Mouse (Mus musculus) G1E (cell line): ENCODE results near the gene Psors1c2. TPM values are rescaled to one million over a fixed set of nuclear protein-coding genes. Genes with fewer than 3 reads are reported as not detected.

ENCODE experiments used
- ATAC-seq: 2 replicates; pipeline ENCODE4 v1.8.0; 2016; ENCODE audit warnings: mild to moderate bottlenecking; ENCODE audit not compliant: insufficient number of reproducible peaks, poor library complexity, low FRiP score, severe bottlenecking; ENCODE audit errors: extremely low read depth
- DNase-seq: peaks from one replicate; pipeline ENCODE4 v3.0.0; 2012; ENCODE audit warnings: low spot score
- H3K27me3 ChIP-seq: 2 replicates; pipeline ENCODE4 v1.6.1; 2012; ENCODE audit warnings: mild to moderate bottlenecking, low read length, inconsistent platforms; ENCODE audit not compliant: insufficient read depth
- H3K36me3 ChIP-seq: replicated peaks from 2 replicates; pipeline ENCODE3; 2012; ENCODE audit warnings: mild to moderate bottlenecking, inconsistent platforms
- H3K4me1 ChIP-seq: 2 replicates; pipeline ENCODE4 v1.6.1; 2012; ENCODE audit warnings: low read depth, low read length, inconsistent platforms, mixed read lengths; ENCODE audit not compliant: insufficient read depth
- H3K4me3 ChIP-seq: 2 replicates; pipeline ENCODE4 v1.5.1; 2012; ENCODE audit warnings: low read depth, mild to moderate bottlenecking, inconsistent platforms, low read length, moderate library complexity, mixed read lengths
- H3K9me3 ChIP-seq: replicated peaks from 2 replicates; pipeline ENCODE4 v1.6.1; 2012; ENCODE audit warnings: inconsistent platforms
- CTCF ChIP-seq: IDR thresholded peaks from 2 replicates; pipeline ENCODE4 v1.5.1; 2012; ENCODE audit warnings: low read depth, low read length, inconsistent platforms, mixed read lengths
- POLR2AphosphoS5 ChIP-seq: IDR thresholded peaks from 2 replicates; pipeline ENCODE4 v1.6.1; 2012; ENCODE audit warnings: low read depth, low read length, inconsistent platforms; ENCODE audit not compliant: insufficient replicate concordance
- TAL1 ChIP-seq: conservative IDR thresholded peaks from 2 replicates; pipeline ENCODE4 v1.6.1; 2012; ENCODE audit warnings: low read depth, low read length, inconsistent platforms, mixed read lengths
- polyA plus RNA-seq: library from polyadenylated mRNA; stranded (reverse); fragments of >175 nt; gene quantifications from 2 replicates; pipeline ENCODE4 v1.2.3, GENCODE M21; 2012
- total RNA-seq, 2 experiments: library from RNA; stranded (forward) in 1 of 2; stranded (reverse) in 1 of 2; fragments of 200-1000 nt in 1 of 2; fragments of >200 nt in 1 of 2; fragmentation: Nextera tagmentation in 1 of 2; gene quantifications; 2 replicates each; pipeline ENCODE4 v1.2.3; 2014 to 2017

Gene Psors1c2
- total and polyA plus RNA-seq, 3 experiments = 0.22 to 1.1 TPM; not detected in 1

GRCm38 (mm10) chr17:35582900-35583299 lies 49.9 kb downstream of the Psors1c2 start:
- Histone ChIP-seq H3K4me3 (no peak overlapping the region), H3K9me3 (0 out of 2 replicates have a peak, but pooled peaks cover 3% of the 10 kb centered on the region), H3K27me3 (no peaks in the 10 kb centered on the region), H3K4me1 (no peaks in the 10 kb centered on the region), H3K36me3 (no peaks in the 10 kb centered on the region)
- TF ChIP-seq POLR2AphosphoS5 (no peak), TAL1 (no peak), CTCF (0 out of 2 replicates have a peak, but pooled peaks have one; percentile 8)
- DNase-seq = no peak
- ATAC-seq = no peak

Other genes with a start within 250 kb of the Psors1c2 start
- gene H2-Q1, start 212.8 kb upstream of the Psors1c2 start, total RNA-seq (2014; fragmentation: Nextera tagmentation) = not detected in 2 replicates
- 0.16 TPM in 1 of 2 replicates, not detected in the other for gene H2-Q1, start 212.8 kb upstream of the Psors1c2 start, total RNA-seq (2017)
- gene H2-Q1, start 212.8 kb upstream of the Psors1c2 start, polyA plus RNA-seq = not detected in 2 replicates
- not detected in 2 replicates for gene H2-Q2, start 191.0 kb upstream of the Psors1c2 start, total RNA-seq (2014; fragmentation: Nextera tagmentation)
- not detected in 2 replicates for gene H2-Q2, start 191.0 kb upstream of the Psors1c2 start, total RNA-seq (2017)
- not detected in 2 replicates for gene H2-Q2, start 191.0 kb upstream of the Psors1c2 start, polyA plus RNA-seq
- not detected in 2 replicates for gene H2-Q4, start 153.6 kb upstream of the Psors1c2 start, total RNA-seq (2014; fragmentation: Nextera tagmentation)
- gene H2-Q4, start 153.6 kb upstream of the Psors1c2 start, total RNA-seq (2017) = 0.05 and 0.17 TPM in 2 replicates
- 0.04 TPM in 1 of 2 replicates, not detected in the other for gene H2-Q4, start 153.6 kb upstream of the Psors1c2 start, polyA plus RNA-seq
- not detected in 2 replicates for gene H2-Q6, start 108.4 kb upstream of the Psors1c2 start, total RNA-seq (2014; fragmentation: Nextera tagmentation)
- 0.12 and 0.33 TPM in 2 replicates for gene H2-Q6, start 108.4 kb upstream of the Psors1c2 start, total RNA-seq (2017)
- 0.07 TPM in 1 of 2 replicates, not detected in the other for gene H2-Q6, start 108.4 kb upstream of the Psors1c2 start, polyA plus RNA-seq
- not detected in 2 replicates for gene H2-Q7, start 94.0 kb upstream of the Psors1c2 start, total RNA-seq (2014; fragmentation: Nextera tagmentation)
- gene H2-Q7, start 94.0 kb upstream of the Psors1c2 start, total RNA-seq (2017) = 0.23 and 0.38 TPM in 2 replicates
- gene H2-Q7, start 94.0 kb upstream of the Psors1c2 start, polyA plus RNA-seq = 0.05 TPM in 1 of 2 replicates, not detected in the other
- gene H2-Q10, start 63.1 kb upstream of the Psors1c2 start, total RNA-seq (2014; fragmentation: Nextera tagmentation) = not detected in 2 replicates
- 0.05 and 0.06 TPM in 2 replicates for gene H2-Q10, start 63.1 kb upstream of the Psors1c2 start, total RNA-seq (2017)
- not detected in 2 replicates for gene H2-Q10, start 63.1 kb upstream of the Psors1c2 start, polyA plus RNA-seq
- gene Pou5f1, start 27.2 kb upstream of the Psors1c2 start, total RNA-seq (2014; fragmentation: Nextera tagmentation) = not detected in 2 replicates
- gene Pou5f1, start 27.2 kb upstream of the Psors1c2 start, total RNA-seq (2017) = 0.11 TPM in 1 of 2 replicates, not detected in the other
- not detected in 2 replicates for gene Pou5f1, start 27.2 kb upstream of the Psors1c2 start, polyA plus RNA-seq
- gene Tcf19, start 16.4 kb upstream of the Psors1c2 start, total RNA-seq (2014; fragmentation: Nextera tagmentation) = 67.4 and 74.5 TPM in 2 replicates
- 29.8 and 37.2 TPM in 2 replicates for gene Tcf19, start 16.4 kb upstream of the Psors1c2 start, total RNA-seq (2017)
- 62.1 and 63.4 TPM in 2 replicates for gene Tcf19, start 16.4 kb upstream of the Psors1c2 start, polyA plus RNA-seq
- 13.3 and 14.1 TPM in 2 replicates for gene Cchcr1, start 16.1 kb upstream of the Psors1c2 start, total RNA-seq (2014; fragmentation: Nextera tagmentation)
- 12.3 and 12.5 TPM in 2 replicates for gene Cchcr1, start 16.1 kb upstream of the Psors1c2 start, total RNA-seq (2017)
- 18.7 and 19.3 TPM in 2 replicates for gene Cchcr1, start 16.1 kb upstream of the Psors1c2 start, polyA plus RNA-seq
- not detected in 2 replicates for gene Cdsn, start 18.9 kb downstream of the Psors1c2 start, total RNA-seq (2014; fragmentation: Nextera tagmentation)
- gene Cdsn, start 18.9 kb downstream of the Psors1c2 start, total RNA-seq (2017) = not detected in 2 replicates
- not detected in 2 replicates for gene Cdsn, start 18.9 kb downstream of the Psors1c2 start, polyA plus RNA-seq
- gene 2300002M23Rik, start 34.2 kb downstream of the Psors1c2 start, total RNA-seq (2014; fragmentation: Nextera tagmentation) = not detected in 2 replicates
- 0.27 TPM in 1 of 2 replicates, not detected in the other for gene 2300002M23Rik, start 34.2 kb downstream of the Psors1c2 start, total RNA-seq (2017)
- gene 2300002M23Rik, start 34.2 kb downstream of the Psors1c2 start, polyA plus RNA-seq = not detected in 2 replicates
- not detected in 2 replicates for gene Sfta2, start 68.3 kb downstream of the Psors1c2 start, total RNA-seq (2014; fragmentation: Nextera tagmentation)
- gene Sfta2, start 68.3 kb downstream of the Psors1c2 start, total RNA-seq (2017) = not detected in 2 replicates
- gene Sfta2, start 68.3 kb downstream of the Psors1c2 start, polyA plus RNA-seq = not detected in 2 replicates
- gene Gm9573, start 93.4 kb downstream of the Psors1c2 start, total RNA-seq (2014; fragmentation: Nextera tagmentation) = not detected in 2 replicates
- gene Gm9573, start 93.4 kb downstream of the Psors1c2 start, total RNA-seq (2017) = 0.11 TPM in 1 of 2 replicates, not detected in the other
- not detected in 2 replicates for gene Gm9573, start 93.4 kb downstream of the Psors1c2 start, polyA plus RNA-seq
- not detected in 2 replicates for gene Mucl3, start 110.5 kb downstream of the Psors1c2 start, total RNA-seq (2014; fragmentation: Nextera tagmentation)
- gene Mucl3, start 110.5 kb downstream of the Psors1c2 start, total RNA-seq (2017) = 0.06 and 0.16 TPM in 2 replicates
- gene Mucl3, start 110.5 kb downstream of the Psors1c2 start, polyA plus RNA-seq = not detected in 2 replicates
- gene Vars2, start 134.4 kb downstream of the Psors1c2 start, total RNA-seq (2014; fragmentation: Nextera tagmentation) = 23.8 and 24.6 TPM in 2 replicates
- gene Vars2, start 134.4 kb downstream of the Psors1c2 start, total RNA-seq (2017) = 10.8 and 11.0 TPM in 2 replicates
- gene Vars2, start 134.4 kb downstream of the Psors1c2 start, polyA plus RNA-seq = 93.9 and 135 TPM in 2 replicates
- 33.4 and 45.3 TPM in 2 replicates for gene Gtf2h4, start 140.5 kb downstream of the Psors1c2 start, total RNA-seq (2014; fragmentation: Nextera tagmentation)
- gene Gtf2h4, start 140.5 kb downstream of the Psors1c2 start, total RNA-seq (2017) = 22.7 and 29.5 TPM in 2 replicates
- gene Gtf2h4, start 140.5 kb downstream of the Psors1c2 start, polyA plus RNA-seq = 26.4 and 27.1 TPM in 2 replicates
- not detected in 2 replicates for gene Ddr1, start 171.4 kb downstream of the Psors1c2 start, total RNA-seq (2014; fragmentation: Nextera tagmentation)
- gene Ddr1, start 171.4 kb downstream of the Psors1c2 start, total RNA-seq (2017) = 0.06 TPM in 1 of 2 replicates, not detected in the other
- 0.04 and 0.06 TPM in 2 replicates for gene Ddr1, start 171.4 kb downstream of the Psors1c2 start, polyA plus RNA-seq